Mouse (Mus musculus): Measurements from ENCODE around the gene Mrm2. TPM values are rescaled to one million over a fixed set of nuclear protein-coding genes. Genes with fewer than 3 reads are reported as not detected.
A peak's percentile ranks its signal among the peaks of the same experiment; 100 is the strongest.

Gene Mrm2
- polyA plus RNA-seq (2012; rRNA removed), result 12.5 and 13.5 TPM in 2 replicates
- polyA plus RNA-seq (2014; fragmentation: Nextera tagmentation; extraction: Ambion mirVana), result 18.6 and 19.5 TPM in 2 replicates

DNA sequence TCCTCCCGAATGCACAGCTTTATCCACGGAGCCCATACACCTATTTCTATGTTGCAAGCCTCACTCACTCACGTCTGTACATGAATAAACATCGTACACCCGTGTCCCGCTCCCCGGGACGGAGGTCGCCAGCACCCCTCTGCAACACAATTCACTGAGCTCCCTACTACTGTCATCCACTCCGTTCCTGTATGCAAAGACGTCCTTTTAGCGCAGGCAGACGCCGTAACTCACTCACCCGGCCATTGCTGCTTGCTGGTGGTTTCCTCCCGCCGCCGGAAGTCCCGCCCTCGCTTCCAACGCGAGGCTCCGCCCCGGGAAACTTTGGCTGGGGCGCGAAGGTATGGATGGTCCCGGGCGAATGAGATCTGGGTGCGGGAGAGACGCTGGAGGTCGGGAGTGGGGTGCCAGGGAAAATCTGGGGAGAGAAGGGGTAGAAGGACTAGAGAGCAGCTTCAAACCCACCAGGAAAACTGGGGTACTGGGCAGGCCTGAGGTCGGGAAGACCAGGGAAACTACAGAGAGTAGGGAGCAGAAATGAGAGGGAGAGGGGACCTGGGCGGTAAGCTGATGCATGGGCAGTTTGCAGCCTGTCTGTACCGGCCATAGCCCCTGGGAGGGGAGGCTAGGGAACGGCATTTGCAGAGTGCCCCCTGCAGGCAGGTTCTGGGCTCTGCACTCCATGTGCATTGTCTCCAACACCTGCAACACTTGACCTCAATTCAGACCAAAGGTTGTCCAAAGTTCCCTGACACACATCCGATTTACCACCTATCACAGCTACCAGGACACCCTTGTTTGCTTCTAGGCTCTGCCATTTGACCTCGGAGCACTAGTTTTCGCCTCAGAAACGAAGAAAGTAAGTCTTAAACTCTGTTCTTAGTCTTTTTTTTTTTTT lies at the start of gene Mrm2:
TSS of gene Mrm2 (minus strand) at position 284 of the 898 bp plus-strand sequence.
- H3K4me2 ChIP-seq (replicated peaks; ENCODE audit: low read depth, low read length, severe bottlenecking), result peak within 1 kb of the TSS; percentile 74
- H3K27ac ChIP-seq (replicated peaks; ENCODE audit: low read depth, low read length), result peak within 1 kb of the TSS; percentile 86
- H3K9ac ChIP-seq (ENCODE audit: low read depth, low read length, severe bottlenecking), result peak within 1 kb of the TSS; percentile 66
- H3K4me3 ChIP-seq (replicated peaks; ENCODE audit: low read length), result peak within 1 kb of the TSS; percentile 65
- H3K9me3 ChIP-seq (ENCODE audit: control insufficient read depth, low read length), result no peaks in the 10 kb centered on the region
- peaks cover 2% of the 10 kb centered on the region; the same call in 1 of the 2 replicates for H3K4me1 ChIP-seq (ENCODE audit: control insufficient read depth, insufficient read depth, low read length)
- TF ChIP-seq POLR2A (IDR thresholded peaks at IDR 0.05; ENCODE audit: borderline replicate concordance, extremely low read depth, insufficient read depth, insufficient read length), result 0 out of 2 replicates have a peak, but pooled peaks have one; percentile 67
- 2% methylated on average over 39 of the region's 39 CpGs for WGBS
- H3K27me3 ChIP-seq (ENCODE audit: control insufficient read depth, insufficient read depth, low read length), result no peaks in the 10 kb centered on the region
- peaks cover 32% of the 10 kb centered on the region for H3K36me3 ChIP-seq (ENCODE audit: control insufficient read depth, insufficient read depth, low read length)
- ATAC-seq (ENCODE audit: low FRiP score, low read depth) (peak; percentile 89), DNase-seq (ENCODE audit: low spot score) (peak; percentile 68)

DNA sequence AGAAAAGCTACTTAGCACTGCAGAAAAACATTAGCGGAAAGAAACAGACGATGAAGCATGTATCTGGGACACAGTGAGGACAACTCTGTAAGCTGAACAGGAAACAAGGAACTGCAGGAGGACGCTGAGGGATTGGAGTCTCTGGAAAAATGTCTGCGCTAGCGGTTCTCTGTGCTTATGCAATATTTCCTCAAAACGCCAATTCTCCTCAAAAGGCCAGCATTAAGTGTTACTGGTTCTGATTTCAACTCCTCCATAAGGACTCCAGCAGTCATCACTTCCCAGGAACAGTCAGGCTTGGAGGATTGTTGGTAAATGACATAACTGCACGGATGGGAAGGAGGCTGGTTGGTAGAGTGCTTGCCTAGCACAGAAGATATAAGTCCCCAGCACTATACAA lies 49.5 kb upstream of the Mrm2 start:
- WGBS, result 84% methylated on average over 7 of the region's 7 CpGs

DNA sequence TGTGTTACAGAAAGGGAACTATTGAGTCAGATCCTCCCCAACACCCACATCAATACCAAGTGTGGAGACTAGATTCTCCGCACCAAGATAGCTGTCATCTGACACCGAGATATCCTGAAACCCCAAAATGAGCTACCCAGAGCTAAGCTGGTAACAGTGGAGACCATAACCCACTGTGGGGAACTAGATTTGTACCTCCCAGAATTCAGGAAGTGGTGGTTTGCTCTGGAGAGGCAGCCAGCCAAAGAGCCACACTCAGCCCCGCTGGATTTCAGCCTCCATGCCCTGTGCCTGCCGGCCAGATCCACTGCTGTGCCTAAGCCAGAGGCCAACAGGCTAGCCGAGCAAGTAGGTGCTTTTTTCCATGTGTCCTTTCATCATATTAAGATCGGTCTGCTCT lies 47.6 kb upstream of the Mrm2 start:
- no peak overlapping the region for H3K27ac ChIP-seq (replicated peaks; ENCODE audit: low read depth, low read length)
- no peak overlapping the region for H3K9ac ChIP-seq (ENCODE audit: low read depth, low read length, severe bottlenecking)
- no peak overlapping the region for H3K4me2 ChIP-seq (replicated peaks; ENCODE audit: low read depth, low read length, severe bottlenecking)
- no peaks in the 10 kb centered on the region for H3K27me3 ChIP-seq (ENCODE audit: control insufficient read depth, insufficient read depth, low read length)
- H3K4me3 ChIP-seq (replicated peaks; ENCODE audit: low read length), result no peak overlapping the region
- H3K9me3 ChIP-seq (ENCODE audit: control insufficient read depth, low read length), result no peaks in the 10 kb centered on the region
- no peaks in the 10 kb centered on the region for H3K36me3 ChIP-seq (ENCODE audit: control insufficient read depth, insufficient read depth, low read length)
- no peak for DNase-seq (ENCODE audit: low spot score)
- TF ChIP-seq POLR2A (IDR thresholded peaks at IDR 0.05; ENCODE audit: borderline replicate concordance, extremely low read depth, insufficient read depth, insufficient read length), result no peak
- no peak for ATAC-seq (ENCODE audit: low FRiP score, low read depth)
- 65% methylated on average over 6 of the region's 6 CpGs for whole genome bisulfite sequencing
- H3K4me1 ChIP-seq (ENCODE audit: control insufficient read depth, insufficient read depth, low read length), result peaks cover 4% of the 10 kb centered on the region

More for the DNA sequence above, 49.5 kb upstream of the Mrm2 start:
- Histone ChIP-seq H3K36me3 (ENCODE audit: control insufficient read depth, insufficient read depth, low read length) (no peaks in the 10 kb centered on the region), H3K9ac (ENCODE audit: low read depth, low read length, severe bottlenecking) (no peak overlapping the region), H3K27me3 (ENCODE audit: control insufficient read depth, insufficient read depth, low read length) (no peaks in the 10 kb centered on the region), H3K4me3 (replicated peaks; ENCODE audit: low read length) (no peak overlapping the region), H3K9me3 (ENCODE audit: control insufficient read depth, low read length) (no peaks in the 10 kb centered on the region), H3K4me1 (ENCODE audit: control insufficient read depth, insufficient read depth, low read length) (peaks cover 4% of the 10 kb centered on the region), H3K4me2 (replicated peaks; ENCODE audit: low read depth, low read length, severe bottlenecking) (no peak overlapping the region), H3K27ac (replicated peaks; ENCODE audit: low read depth, low read length) (no peak overlapping the region)
- no peak for TF ChIP-seq POLR2A (IDR thresholded peaks at IDR 0.05; ENCODE audit: borderline replicate concordance, extremely low read depth, insufficient read depth, insufficient read length)
- no peak for DNase-seq (ENCODE audit: low spot score)
- ATAC-seq (ENCODE audit: low FRiP score, low read depth), result no peak

DNA sequence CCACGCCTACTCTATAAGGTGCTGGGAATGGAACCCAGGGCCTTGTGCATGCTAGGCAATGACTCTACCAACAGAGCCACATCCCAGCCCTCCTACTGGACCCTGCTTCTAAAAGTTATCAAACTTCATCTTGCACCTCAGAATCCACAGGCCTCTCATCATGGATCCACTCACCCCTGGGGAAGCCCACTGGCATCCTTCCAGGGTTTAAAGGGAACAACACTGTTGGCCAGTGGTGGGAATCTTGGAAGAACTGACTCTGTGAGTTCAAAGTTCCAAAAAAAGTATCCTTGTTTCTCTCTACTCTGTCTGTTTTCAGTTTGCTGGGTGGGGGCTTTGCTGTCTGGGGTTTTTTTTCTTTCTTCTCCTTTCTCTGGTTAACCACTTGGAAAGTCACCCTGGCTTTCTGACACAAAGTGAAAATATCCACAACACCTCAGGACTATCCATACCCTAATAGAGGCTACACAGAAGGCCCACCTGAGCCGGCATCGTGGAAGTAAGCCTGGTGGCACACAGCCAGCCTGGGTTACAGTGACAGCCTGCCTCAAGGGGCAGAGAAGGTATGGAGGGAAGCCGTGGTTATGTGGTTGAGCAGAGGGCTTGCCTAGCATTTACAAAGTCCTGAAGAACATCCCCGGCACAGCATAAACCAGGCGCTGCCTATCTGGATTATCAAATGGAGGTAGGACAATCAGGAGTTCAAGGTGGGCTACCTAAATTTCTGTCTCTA lies 46.6 kb upstream of the Mrm2 start:
- Histone ChIP-seq H3K9ac (ENCODE audit: low read depth, low read length, severe bottlenecking) (no peak overlapping the region), H3K27ac (replicated peaks; ENCODE audit: low read depth, low read length) (no peak overlapping the region), H3K4me1 (ENCODE audit: control insufficient read depth, insufficient read depth, low read length) (no peaks in the 10 kb centered on the region; the same call in 1 of the 2 replicates), H3K4me2 (replicated peaks; ENCODE audit: low read depth, low read length, severe bottlenecking) (no peak overlapping the region), H3K9me3 (ENCODE audit: control insufficient read depth, low read length) (no peaks in the 10 kb centered on the region), H3K36me3 (ENCODE audit: control insufficient read depth, insufficient read depth, low read length) (no peaks in the 10 kb centered on the region), H3K4me3 (replicated peaks; ENCODE audit: low read length) (no peak overlapping the region), H3K27me3 (ENCODE audit: control insufficient read depth, insufficient read depth, low read length) (no peaks in the 10 kb centered on the region)
- ATAC-seq (ENCODE audit: low FRiP score, low read depth), result no peak
- TF ChIP-seq POLR2A (IDR thresholded peaks at IDR 0.05; ENCODE audit: borderline replicate concordance, extremely low read depth, insufficient read depth, insufficient read length), result no peak
- DNase-seq (ENCODE audit: low spot score), result no peak
- 87% methylated on average over 6 of the region's 6 CpGs for WGBS

DNA sequence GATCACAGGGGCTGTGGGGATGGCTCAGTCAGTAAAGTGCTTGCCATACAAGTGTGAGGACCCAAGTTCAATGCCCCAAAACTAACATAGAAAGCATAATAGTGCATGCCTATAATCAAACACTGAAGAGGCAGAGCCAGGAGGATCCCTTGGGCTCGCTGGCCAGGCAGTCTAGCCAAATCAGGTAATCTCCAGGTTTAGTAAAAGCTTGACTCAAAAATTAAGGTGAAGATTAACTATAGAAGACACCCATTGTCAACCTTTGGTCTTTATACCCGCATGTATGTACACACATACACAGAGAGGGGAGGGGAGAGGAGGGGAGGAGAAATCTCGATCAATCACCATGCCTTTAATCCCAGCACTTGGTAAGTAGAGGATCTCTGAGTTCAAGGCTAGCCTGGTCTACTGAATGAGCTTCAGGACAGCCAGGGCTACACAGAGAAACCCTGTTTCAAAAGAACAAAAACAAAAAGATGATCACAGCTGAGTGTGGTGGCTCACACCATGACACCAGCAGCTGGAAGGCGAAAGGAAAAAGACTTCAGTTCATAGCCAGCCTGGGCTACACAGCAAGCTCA lies 43.6 kb upstream of the Mrm2 start:
- Histone ChIP-seq H3K4me2 (replicated peaks; ENCODE audit: low read depth, low read length, severe bottlenecking) (no peak overlapping the region), H3K4me1 (ENCODE audit: control insufficient read depth, insufficient read depth, low read length) (peaks cover 5% of the 10 kb centered on the region; the same call in 1 of the 2 replicates), H3K27ac (replicated peaks; ENCODE audit: low read depth, low read length) (no peak overlapping the region), H3K4me3 (replicated peaks; ENCODE audit: low read length) (no peak overlapping the region), H3K9ac (ENCODE audit: low read depth, low read length, severe bottlenecking) (no peak overlapping the region), H3K36me3 (ENCODE audit: control insufficient read depth, insufficient read depth, low read length) (no peaks in the 10 kb centered on the region), H3K27me3 (ENCODE audit: control insufficient read depth, insufficient read depth, low read length) (no peaks in the 10 kb centered on the region), H3K9me3 (ENCODE audit: control insufficient read depth, low read length) (no peaks in the 10 kb centered on the region)
- no peak for TF ChIP-seq POLR2A (IDR thresholded peaks at IDR 0.05; ENCODE audit: borderline replicate concordance, extremely low read depth, insufficient read depth, insufficient read length)
- 84% methylated on average over 4 of the region's 4 CpGs for WGBS
- ATAC-seq (ENCODE audit: low FRiP score, low read depth), result no peak
- DNase-seq (ENCODE audit: low spot score), result no peak
